Mouse (Mus musculus): ENCODE measurements around the gene Pola2. TPM values are rescaled to one million over a fixed set of nuclear protein-coding genes. Genes with fewer than 3 reads are reported as not detected.
A peak's percentile ranks its signal among the peaks of the same experiment; 100 is the strongest.

The Pola2 gene
- polyA plus RNA-seq, 1 experiment from 2014 or later: 72.3 TPM

- peak overlapping the region; percentile 30; the same call in 1 of the 2 replicates for H3K27ac ChIP-seq
- WGBS: 18% methylated on average over 9 of the region's 9 CpGs
- H3K4me2 ChIP-seq: peak overlapping the region; percentile 97
- peak overlapping the region; percentile 22 for H3K9ac ChIP-seq
- H3K36me3 ChIP-seq: peaks cover 22% of the 10 kb centered on the region
- peaks cover 41% of the 10 kb centered on the region for H3K4me1 ChIP-seq
- H3K4me3 ChIP-seq: peak overlapping the region; percentile 18
- no peak for ATAC-seq (ENCODE audit: borderline replicate concordance, extremely low read depth, low FRiP score, low TSS enrichment)
- H3K9me3 ChIP-seq: no peaks in the 10 kb centered on the region
- no peaks in the 10 kb centered on the region for H3K27me3 ChIP-seq
Observed at GRCm38 (mm10) chr19:5921715-5922114, 42.3 kb downstream of the Pola2 start.

GRCm38 (mm10) chr19:5913007-5913719 is 50.8 kb downstream of the Pola2 start, which contains the start of gene Dpf2:
Dpf2 (minus strand) TSS chr19:5913010.
- ATAC-seq (ENCODE audit: borderline replicate concordance, extremely low read depth, low FRiP score, low TSS enrichment): no peak; the same call in 1 of the 2 replicates
- Histone ChIP-seq H3K9ac (peak within 1 kb of the TSS; percentile 99), H3K27me3 (no peaks in the 10 kb centered on the region), H3K9me3 (no peaks in the 10 kb centered on the region), H3K27ac (peak within 1 kb of the TSS; percentile 84), H3K36me3 (peaks cover 18% of the 10 kb centered on the region), H3K4me1 (peaks cover 28% of the 10 kb centered on the region), H3K4me2 (peak within 1 kb of the TSS; percentile 74), H3K4me3 (peak within 1 kb of the TSS; percentile 90)
- 19% methylated on average over 13 of the region's 13 CpGs for WGBS

GRCm38 (mm10) chr19:5912103-5913006 is 51.6 kb downstream of the Pola2 start:
- peak overlapping the region; percentile 99 for H3K9ac ChIP-seq
- H3K36me3 ChIP-seq: peaks cover 12% of the 10 kb centered on the region
- WGBS: under 1% methylated on average over 59 of the region's 59 CpGs

GRCm38 (mm10) chr19:5911430-5912102 is 52.4 kb downstream of the Pola2 start:
- peaks cover 16% of the 10 kb centered on the region for H3K36me3 ChIP-seq
- WGBS: 3% methylated on average over 14 of the region's 14 CpGs
- peak overlapping the region; percentile 64 for H3K4me2 ChIP-seq
- peak overlapping the region; percentile 90 for H3K4me3 ChIP-seq
- H3K9ac ChIP-seq: peak overlapping the region; percentile 99
- no peaks in the 10 kb centered on the region for H3K9me3 ChIP-seq
- H3K4me1 ChIP-seq: peaks cover 28% of the 10 kb centered on the region
- no peak for ATAC-seq (ENCODE audit: borderline replicate concordance, extremely low read depth, low FRiP score, low TSS enrichment)
- H3K27me3 ChIP-seq: no peaks in the 10 kb centered on the region
- H3K27ac ChIP-seq: peak overlapping the region; percentile 84

More at GRCm38 (mm10) chr19:5912103-5913006, 51.6 kb downstream of the Pola2 start:
- H3K27ac ChIP-seq: peak overlapping the region; percentile 84
- no peaks in the 10 kb centered on the region for H3K9me3 ChIP-seq
- H3K4me1 ChIP-seq: peaks cover 28% of the 10 kb centered on the region
- peak; percentile 95 for ATAC-seq (ENCODE audit: borderline replicate concordance, extremely low read depth, low FRiP score, low TSS enrichment)
- H3K4me3 ChIP-seq: peak overlapping the region; percentile 90
- H3K27me3 ChIP-seq: no peaks in the 10 kb centered on the region
- H3K4me2 ChIP-seq: peak overlapping the region; percentile 74

- Histone ChIP-seq H3K4me2 (peak overlapping the region; percentile 64), H3K9me3 (no peaks in the 10 kb centered on the region), H3K27me3 (no peaks in the 10 kb centered on the region), H3K36me3 (peaks cover 27% of the 10 kb centered on the region), H3K9ac (peak overlapping the region; percentile 14), H3K4me1 (peaks cover 28% of the 10 kb centered on the region), H3K4me3 (peak overlapping the region; percentile 13; the same call in 1 of the 2 replicates), H3K27ac (no peak overlapping the region)
- WGBS: 49% methylated on average over 6 of the region's 6 CpGs
- no peak for ATAC-seq (ENCODE audit: borderline replicate concordance, extremely low read depth, low FRiP score, low TSS enrichment)
Observed at GRCm38 (mm10) chr19:5910221-5910620, 53.8 kb downstream of the Pola2 start.

GRCm38 (mm10) chr19:5907275-5907674 is 56.7 kb downstream of the Pola2 start:
- Histone ChIP-seq H3K27ac (no peak overlapping the region), H3K4me2 (no peak overlapping the region), H3K9me3 (no peaks in the 10 kb centered on the region), H3K27me3 (no peaks in the 10 kb centered on the region), H3K4me1 (peaks cover 20% of the 10 kb centered on the region), H3K9ac (no peak overlapping the region), H3K36me3 (peaks cover 52% of the 10 kb centered on the region), H3K4me3 (no peak overlapping the region)
- no peak for ATAC-seq (ENCODE audit: borderline replicate concordance, extremely low read depth, low FRiP score, low TSS enrichment)
- 83% methylated on average over 3 of the region's 3 CpGs for WGBS

- Histone ChIP-seq H3K27ac (peak within 1 kb of the TSS; percentile 61), H3K27me3 (no peaks in the 10 kb centered on the region), H3K4me1 (peaks cover 22% of the 10 kb centered on the region), H3K9ac (peak within 1 kb of the TSS; percentile 73), H3K9me3 (no peaks in the 10 kb centered on the region), H3K4me3 (peak within 1 kb of the TSS; percentile 62), H3K4me2 (peak within 1 kb of the TSS; percentile 96), H3K36me3 (peaks cover 32% of the 10 kb centered on the region)
- ATAC-seq (ENCODE audit: borderline replicate concordance, extremely low read depth, low FRiP score, low TSS enrichment): peak; percentile 96
- 2% methylated on average over 36 of the region's 36 CpGs for WGBS
Observed at GRCm38 (mm10) chr19:5894002-5894678, 69.9 kb downstream of the Pola2 start, which contains the start of gene Tigd3. Tigd3 (minus strand) TSS chr19:5894149.

- Histone ChIP-seq H3K9ac (peak overlapping the region; percentile 73), H3K36me3 (peaks cover 27% of the 10 kb centered on the region), H3K4me2 (peak overlapping the region; percentile 96), H3K27me3 (no peaks in the 10 kb centered on the region), H3K4me1 (peaks cover 22% of the 10 kb centered on the region), H3K9me3 (no peaks in the 10 kb centered on the region), H3K27ac (peak overlapping the region; percentile 61), H3K4me3 (peak overlapping the region; percentile 62)
- WGBS: 6% methylated on average over 31 of the region's 31 CpGs
- peak; percentile 12; the same call in 1 of the 2 replicates for ATAC-seq (ENCODE audit: borderline replicate concordance, extremely low read depth, low FRiP score, low TSS enrichment)
Observed at GRCm38 (mm10) chr19:5893282-5894001, 70.6 kb downstream of the Pola2 start.

- peak overlapping the region; percentile 96 for H3K4me2 ChIP-seq
- no peak overlapping the region for H3K27ac ChIP-seq
- H3K4me1 ChIP-seq: peaks cover 22% of the 10 kb centered on the region
- H3K4me3 ChIP-seq: peak overlapping the region; percentile 62
- H3K36me3 ChIP-seq: peaks cover 24% of the 10 kb centered on the region
- H3K9me3 ChIP-seq: no peaks in the 10 kb centered on the region
- H3K27me3 ChIP-seq: no peaks in the 10 kb centered on the region
- ATAC-seq (ENCODE audit: borderline replicate concordance, extremely low read depth, low FRiP score, low TSS enrichment): no peak
- 92% methylated on average over 13 of the region's 13 CpGs for WGBS
- H3K9ac ChIP-seq: no peak overlapping the region
Observed at GRCm38 (mm10) chr19:5892735-5893134, 71.3 kb downstream of the Pola2 start.

GRCm38 (mm10) chr19:5892262-5892661 is 71.7 kb downstream of the Pola2 start:
- Histone ChIP-seq H3K4me3 (no peak overlapping the region), H3K9ac (no peak overlapping the region), H3K36me3 (peaks cover 19% of the 10 kb centered on the region), H3K9me3 (no peaks in the 10 kb centered on the region), H3K27ac (no peak overlapping the region), H3K4me2 (no peak overlapping the region), H3K4me1 (peaks cover 22% of the 10 kb centered on the region), H3K27me3 (no peaks in the 10 kb centered on the region)
- whole genome bisulfite sequencing: 84% methylated on average over 7 of the region's 7 CpGs
- no peak for ATAC-seq (ENCODE audit: borderline replicate concordance, extremely low read depth, low FRiP score, low TSS enrichment)

All from lung, embryonic 15.5 days (tissue).